Mouse (Mus musculus) bone marrow, adult 2 months (tissue): Measurements from ENCODE around the gene Gm42688.
A peak's percentile ranks its signal among the peaks of the same experiment; 100 is the strongest.

ENCODE experiments used
- CTCF ChIP-seq: fragments of 200-500 bp; IDR thresholded peaks from 2 replicates; pipeline ENCODE4 v1.5.1; 2011; ENCODE audit warnings: low read length, control low read depth; ENCODE audit not compliant: control insufficient read depth, insufficient read depth
- POLR2A ChIP-seq: fragments of 200-500 bp; IDR thresholded peaks from 2 replicates; pipeline ENCODE4 v1.6.1; 2011; ENCODE audit warnings: low read depth, mild to moderate bottlenecking, control low read depth, low read length, borderline replicate concordance; ENCODE audit not compliant: control insufficient read depth

DNA sequence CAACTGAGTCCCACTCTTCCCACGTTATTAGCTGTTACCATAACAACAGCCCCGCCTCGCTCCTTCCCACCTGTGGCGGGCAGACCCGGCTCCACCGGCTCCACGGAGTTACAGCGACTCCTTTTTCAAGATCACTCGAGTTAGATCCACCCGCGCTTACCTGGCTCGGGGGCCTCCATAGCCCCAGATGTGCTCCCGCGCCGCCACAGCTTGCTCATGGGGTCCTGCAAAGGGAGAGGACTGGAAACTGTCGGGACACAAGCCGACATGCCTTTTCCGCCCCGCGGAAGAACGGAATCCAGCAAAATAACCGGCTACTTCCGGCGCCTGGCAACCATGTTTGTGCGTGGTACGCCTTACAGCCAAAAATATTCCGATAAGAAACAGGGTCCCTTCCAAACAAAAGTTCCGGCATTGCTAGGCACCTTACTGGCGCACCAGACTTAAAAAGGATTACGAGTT, 23.5 kb downstream of the Gm42688 start:
- no peak for TF ChIP-seq CTCF
- TF ChIP-seq POLR2A, result peak; percentile 73; the same call in 1 of the 2 replicates
